Mouse (Mus musculus) megakaryocyte, embryonic 14.5 days (primary cell): ENCODE measurements around the gene a.

Experiments used
- FLI1 ChIP-seq: IDR thresholded peaks from 2 replicates; pipeline ENCODE4 v1.6.1; 2012; ENCODE audit warnings: low read length, inconsistent platforms, mixed read lengths
- GATA1 ChIP-seq: IDR thresholded peaks from 3 replicates; pipeline ENCODE4 v1.6.1; 2012; ENCODE audit warnings: mixed read lengths, low read length, inconsistent platforms, borderline replicate concordance

GRCm38 (mm10) chr2:155099994-155100795, 309.0 kb downstream of the a start:
- no peak for TF ChIP-seq GATA1
- TF ChIP-seq FLI1 = no peak
